Mouse (Mus musculus): ENCODE measurements around the gene Acbd4.

The Acbd4 gene

GRCm38 (mm10) chr11:103113005-103113404, 11.5 kb downstream of the Acbd4 start:
- no peak for DNase-seq (ENCODE audit: low read depth, low spot score)

GRCm38 (mm10) chr11:103113771-103114170, 12.3 kb downstream of the Acbd4 start:
- DNase-seq (ENCODE audit: low read depth, low spot score) = no peak

GRCm38 (mm10) chr11:103114270-103114943, 12.9 kb downstream of the Acbd4 start:
- peak; percentile 85 for DNase-seq (ENCODE audit: low read depth, low spot score)

GRCm38 (mm10) chr11:103115163-103116007, 13.9 kb downstream of the Acbd4 start:
- peak; percentile 92 for DNase-seq (ENCODE audit: low read depth, low spot score)

GRCm38 (mm10) chr11:103116008-103116818, 14.7 kb downstream of the Acbd4 start, which contains the start of gene Hexim1:
Gene Hexim1 (plus strand): TSS chr11:103116231.
- DNase-seq (ENCODE audit: low read depth, low spot score) = peak; percentile 100

GRCm38 (mm10) chr11:103116959-103117590, 15.6 kb downstream of the Acbd4 start:
- peak; percentile 41 for DNase-seq (ENCODE audit: low read depth, low spot score)

- DNase-seq (ENCODE audit: low read depth, low spot score) = peak; percentile 27
These were observed 16.1 kb downstream of the Acbd4 start for GRCm38 (mm10) chr11:103117591-103118009.

GRCm38 (mm10) chr11:103118866-103119265, 17.4 kb downstream of the Acbd4 start:
- DNase-seq (ENCODE audit: low read depth, low spot score) = no peak

GRCm38 (mm10) chr11:103119609-103120008, 18.1 kb downstream of the Acbd4 start:
- DNase-seq (ENCODE audit: low read depth, low spot score) = no peak

- no peak for DNase-seq (ENCODE audit: low read depth, low spot score)
These were observed 18.8 kb downstream of the Acbd4 start for GRCm38 (mm10) chr11:103120315-103120714.

- DNase-seq (ENCODE audit: low read depth, low spot score) = peak; percentile 41
These were observed 30.5 kb downstream of the Acbd4 start, which contains the start of gene Hexim2 for GRCm38 (mm10) chr11:103131701-103132575. Gene Hexim2 (plus strand): TSS chr11:103132429.

- DNase-seq (ENCODE audit: low read depth, low spot score) = peak; percentile 100
These were observed 31.3 kb downstream of the Acbd4 start for GRCm38 (mm10) chr11:103132576-103133455.

GRCm38 (mm10) chr11:103133456-103134185, 32.1 kb downstream of the Acbd4 start:
- no peak for DNase-seq (ENCODE audit: low read depth, low spot score)

GRCm38 (mm10) chr11:103134221-103134620, 32.7 kb downstream of the Acbd4 start:
- no peak for DNase-seq (ENCODE audit: low read depth, low spot score)

- DNase-seq (ENCODE audit: low read depth, low spot score) = no peak
These were observed 34.6 kb downstream of the Acbd4 start for GRCm38 (mm10) chr11:103136039-103136577.

- DNase-seq (ENCODE audit: low read depth, low spot score) = no peak
These were observed 38.7 kb downstream of the Acbd4 start for GRCm38 (mm10) chr11:103139951-103140762.

GRCm38 (mm10) chr11:103140763-103141100, 39.2 kb downstream of the Acbd4 start:
- DNase-seq (ENCODE audit: low read depth, low spot score) = no peak
